8 mouse cellular contexts compared by ENCODE assay signal in genomic region chr7:102441657-102442391, GRCm38 (mm10). TPM values are rescaled to one million over a fixed set of nuclear protein-coding genes. Genes with fewer than 3 reads are reported as not detected.
A peak's percentile ranks its signal among the peaks of the same experiment; 100 is the strongest.
DNase-seq lines count a peak whose midpoint lies in the region; ATAC-seq and TF ChIP-seq lines count a peak whose summit lies in the region.

Gene Rrm1, plus strand, starts transcription at chr7:102441695.

- peak; percentile 99 for DNase-seq in ZHBTc4 (ENCODE audit: low read depth, low spot score)
- DNase-seq in gastrocnemius, adult 2 months = peak; percentile 95
- DNase-seq in hindbrain, postnatal 0 days (ENCODE audit: low spot score) = peak; percentile 99
- DNase-seq in left cerebral cortex, adult 2 months (ENCODE audit: extremely low spot score in 1 of 2, low spot score in 2 of 2) = peak; percentile 95 to 96
- peak; percentile 95 to 99 for DNase-seq in right cerebral cortex, adult 2 months (ENCODE audit: low spot score in 2 of 2)
- DNase-seq in urinary bladder, postnatal 14 days (ENCODE audit: low spot score) = peak; percentile 94

- H3K4me1 ChIP-seq in hindbrain, postnatal 0 days (ENCODE audit: insufficient read depth, low read length) = peaks cover 5% of the 10 kb centered on the region; the same call in 1 of the 2 replicates

- H3K9me3 ChIP-seq in hindbrain, postnatal 0 days (ENCODE audit: low read length) = no peaks in the 10 kb centered on the region

- H3K4me2 ChIP-seq in hindbrain, postnatal 0 days (ENCODE audit: low read depth, low read length) = peak within 1 kb of the TSS; percentile 82

- TF ChIP-seq CTCF in gastrocnemius, adult 2 months (IDR thresholded peaks at IDR 0.05) = no peak
- TF ChIP-seq CTCF in hindbrain, postnatal 0 days (IDR thresholded peaks at IDR 0.05; ENCODE audit: low read depth) = no peak
- no peak for TF ChIP-seq CTCF in left cerebral cortex, adult 2 months (IDR thresholded peaks at IDR 0.05)

- under 1% methylated on average over 52 of the region's 56 CpGs for WGBS in hindbrain, postnatal 0 days

- H3K27ac ChIP-seq in gastrocnemius, adult 2 months = peak within 1 kb of the TSS; percentile 87
- peak within 1 kb of the TSS; percentile 51; the same call in 1 of the 2 replicates for H3K27ac ChIP-seq in hindbrain, postnatal 0 days
- peak within 1 kb of the TSS; percentile 17; the same call in 1 of the 2 replicates for H3K27ac ChIP-seq in left cerebral cortex, adult 2 months

- ATAC-seq in common myeloid progenitor, adult 5-6 weeks (replicated peaks; ENCODE audit: low read depth, poor library complexity, severe bottlenecking) = peak; percentile 98
- ATAC-seq in hindbrain, postnatal 0 days = peak; percentile 99
- peak; percentile 99 for ATAC-seq in megakaryocyte, adult 5-6 weeks (ENCODE audit: poor library complexity, severe bottlenecking)

- H3K27me3 ChIP-seq in hindbrain, postnatal 0 days (ENCODE audit: insufficient read depth, low read length) = no peaks in the 10 kb centered on the region

- peak within 1 kb of the TSS; percentile 70 for H3K9ac ChIP-seq in hindbrain, postnatal 0 days (replicated peaks; ENCODE audit: low read length)

- H3K4me3 ChIP-seq in gastrocnemius, adult 2 months = peak within 1 kb of the TSS; percentile 93
- H3K4me3 ChIP-seq in hindbrain, postnatal 0 days (ENCODE audit: low read length) = peak within 1 kb of the TSS; percentile 85
- H3K4me3 ChIP-seq in left cerebral cortex, adult 2 months = peak within 1 kb of the TSS; percentile 76

- intact Hi-C loops in gastrocnemius, adult 2 months (cut with DNase I) = no loop called here
- intact Hi-C loops in left cerebral cortex, adult 2 months (cut with DNase I) = no loop called here

- H3K36me3 ChIP-seq in hindbrain, postnatal 0 days (ENCODE audit: insufficient read depth, low read length) = peaks cover 3% of the 10 kb centered on the region; the same call in 1 of the 2 replicates

RNA-seq across cellular contexts. Expression of gene Rrm1, which starts in this region (rescaled TPM):
- total RNA-seq in common myeloid progenitor, adult 5-6 weeks (2017) = 809 and 867 TPM in 2 replicates
- 10 to 100 TPM; 15.3 to 21.8 TPM for total RNA-seq in gastrocnemius, adult 2 months (2021)
- total RNA-seq in hindbrain, postnatal 0 days (2014; rRNA removed) = 39.3 and 40.6 TPM in 2 replicates
- 41.0 and 41.2 TPM in 2 replicates for polyA plus RNA-seq in hindbrain, postnatal 0 days (2015; fragmentation: Nextera tagmentation; extraction: Ambion mirVana)
- 10 to 100 TPM; 10.4 to 12.3 TPM for total RNA-seq in left cerebral cortex, adult 2 months (2021)
- 161 and 172 TPM in 2 replicates for total RNA-seq in megakaryocyte, adult 5-6 weeks (2015)
- 413 and 515 TPM in 2 replicates for total RNA-seq in megakaryocyte, adult 5-6 weeks (2017)

Comparison
In these comparisons a context has a peak if more than half of its experiments do, and no peak if none do; other contexts are left out.
1. Peak in every context shown above with its lines: DNase-seq, ATAC-seq, H3K4me3 ChIP-seq and H3K27ac ChIP-seq.
2. H3K27ac ChIP-seq: peak in every context shown above with its lines; median percentile 87 in gastrocnemius, adult 2 months; 51 in hindbrain, postnatal 0 days; 17 in left cerebral cortex, adult 2 months.